Mouse (Mus musculus) heart, adult 18-20 months (tissue): ENCODE measurements at regions not wholly inside any gene's neighbourhood (a gene's known extent, or its start where the extent isn't known, plus 50 kb on each side); places are given as distances from the start of the nearest gene placed in this dataset.
A peak's percentile ranks its signal among the peaks of the same experiment; 100 is the strongest.

Experiments used
- DNase-seq, 2 experiments: peaks; one replicate each; pipeline ENCODE4 v3.0.0; 2021 to 2022; ENCODE audit warnings: mixed read lengths in 1 of 2

DNA sequence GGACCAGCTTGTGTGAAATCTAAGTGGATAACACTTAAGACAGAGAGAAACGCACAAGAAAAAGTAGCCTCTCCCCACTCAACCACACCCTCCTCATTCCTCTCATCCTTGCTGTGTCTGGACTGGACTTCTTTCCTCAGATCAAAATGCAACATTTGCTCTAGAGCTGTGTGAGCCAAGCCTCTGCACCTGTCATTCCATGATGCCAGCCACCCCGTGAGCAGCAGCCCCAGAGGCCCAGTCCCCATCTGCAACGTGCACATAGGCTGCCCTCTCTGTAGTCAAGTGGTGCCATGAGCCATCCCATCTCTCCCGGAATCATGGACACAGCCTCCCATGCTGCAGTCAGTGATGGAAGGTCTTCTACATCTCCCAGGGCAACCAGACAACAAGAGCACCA is 55.1 kb upstream of the Gpc1 start:
- no peak for DNase-seq

DNA sequence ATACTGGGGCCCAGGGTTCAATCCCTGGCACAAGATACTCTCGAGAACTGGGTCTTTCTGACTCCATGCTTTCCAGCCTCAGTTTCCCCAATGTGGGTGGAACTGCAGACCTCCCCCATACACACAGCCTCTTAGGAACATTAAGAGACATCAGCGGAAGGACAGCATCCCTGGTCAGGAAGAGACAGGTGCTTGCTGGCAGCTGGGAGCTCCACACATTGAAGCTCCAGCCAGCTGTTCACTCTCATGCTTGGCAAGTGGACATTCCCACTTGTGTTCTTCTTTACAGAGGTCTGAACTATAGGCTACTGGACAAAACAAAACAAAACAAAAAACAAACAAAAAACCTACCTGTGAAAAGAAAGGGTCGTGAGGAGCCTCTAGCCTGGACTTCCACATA is 55.5 kb upstream of the Gpc1 start:
- no peak for DNase-seq

DNA sequence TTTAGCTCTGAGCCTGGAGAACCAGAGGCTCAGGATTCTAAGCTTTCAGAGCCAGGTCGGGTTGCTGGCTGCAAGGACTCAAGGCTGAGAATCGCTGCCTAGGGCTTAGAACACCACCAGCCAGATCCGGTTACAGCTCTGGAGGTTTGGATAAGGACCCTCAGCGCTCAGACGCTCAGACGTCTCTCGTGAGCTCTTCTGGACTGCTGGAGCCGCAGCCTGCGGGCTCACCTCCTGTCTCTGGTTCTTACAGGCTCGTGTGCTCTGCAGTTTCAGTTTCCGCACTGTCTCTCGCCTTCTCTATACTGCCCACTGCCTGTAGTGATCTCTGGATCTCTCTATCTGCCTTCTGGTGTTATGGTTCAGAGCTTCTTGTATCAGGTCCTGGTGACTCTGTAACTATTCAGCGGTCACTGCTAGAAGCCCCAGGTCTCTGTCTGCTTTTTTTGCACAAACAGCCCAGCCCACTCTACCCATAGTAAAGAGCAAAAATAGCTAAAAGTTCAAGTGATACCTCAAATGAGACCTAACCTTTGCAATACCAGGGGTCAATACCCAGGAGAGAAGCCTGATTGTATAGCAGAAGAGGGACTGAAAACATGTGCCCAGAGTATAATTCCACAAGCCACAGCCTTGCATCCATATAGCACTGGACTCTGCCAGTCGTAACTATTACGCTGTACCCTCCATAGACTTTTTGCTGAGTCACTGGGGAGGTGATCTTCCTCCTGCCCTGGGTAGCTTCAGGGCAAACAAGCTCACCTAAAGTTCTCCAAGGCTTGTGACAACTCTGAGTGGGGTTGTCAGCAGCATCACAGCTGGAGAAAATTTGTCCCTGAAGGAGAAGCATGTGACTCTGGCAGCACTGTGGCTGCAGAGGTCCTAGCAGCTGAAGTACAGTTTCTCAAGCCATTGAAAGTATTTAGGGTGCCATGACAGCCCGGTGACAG is 56.4 kb upstream of the Gpc1 start:
- DNase-seq, result peak; percentile 55 to 66

DNA sequence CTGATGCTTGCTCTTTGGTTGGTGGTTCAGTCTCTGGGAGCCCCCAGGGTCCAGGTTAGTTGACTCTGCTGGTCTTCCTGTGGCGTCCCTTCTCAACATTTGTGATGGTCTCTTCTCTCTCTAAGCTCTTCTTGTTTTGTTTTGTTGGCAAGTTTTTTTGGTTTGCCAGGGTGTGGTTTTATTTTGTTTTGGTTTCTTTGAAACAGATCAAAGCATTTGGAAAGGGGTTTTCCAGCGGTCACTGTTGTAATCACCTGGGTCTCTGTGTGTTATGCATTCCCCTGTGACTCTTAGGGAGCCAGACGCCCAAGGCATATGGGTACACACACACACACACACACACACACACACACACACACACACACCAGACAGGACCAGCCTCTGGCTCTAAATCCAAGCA is 57.4 kb upstream of the Gpc1 start:
- DNase-seq, result peak in 1 of 2 experiments; percentile 16

DNA sequence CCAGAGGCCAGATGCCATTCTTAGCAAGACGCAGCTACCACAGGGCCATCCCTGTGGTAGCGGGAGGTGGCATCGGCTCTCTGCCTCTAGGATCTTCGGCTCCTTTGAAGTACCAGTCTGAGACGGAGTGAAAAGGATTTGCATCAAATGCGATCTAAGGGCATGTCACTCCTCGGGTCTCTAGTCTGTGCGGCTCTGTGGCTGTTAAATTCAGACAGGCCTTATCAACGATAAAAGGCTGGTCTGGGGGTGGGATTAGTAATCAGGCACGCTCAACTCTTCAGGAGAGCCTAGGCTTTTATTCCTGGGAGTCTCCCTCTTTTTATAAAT is 58.7 kb upstream of the Gpc1 start:
- no peak for DNase-seq

DNA sequence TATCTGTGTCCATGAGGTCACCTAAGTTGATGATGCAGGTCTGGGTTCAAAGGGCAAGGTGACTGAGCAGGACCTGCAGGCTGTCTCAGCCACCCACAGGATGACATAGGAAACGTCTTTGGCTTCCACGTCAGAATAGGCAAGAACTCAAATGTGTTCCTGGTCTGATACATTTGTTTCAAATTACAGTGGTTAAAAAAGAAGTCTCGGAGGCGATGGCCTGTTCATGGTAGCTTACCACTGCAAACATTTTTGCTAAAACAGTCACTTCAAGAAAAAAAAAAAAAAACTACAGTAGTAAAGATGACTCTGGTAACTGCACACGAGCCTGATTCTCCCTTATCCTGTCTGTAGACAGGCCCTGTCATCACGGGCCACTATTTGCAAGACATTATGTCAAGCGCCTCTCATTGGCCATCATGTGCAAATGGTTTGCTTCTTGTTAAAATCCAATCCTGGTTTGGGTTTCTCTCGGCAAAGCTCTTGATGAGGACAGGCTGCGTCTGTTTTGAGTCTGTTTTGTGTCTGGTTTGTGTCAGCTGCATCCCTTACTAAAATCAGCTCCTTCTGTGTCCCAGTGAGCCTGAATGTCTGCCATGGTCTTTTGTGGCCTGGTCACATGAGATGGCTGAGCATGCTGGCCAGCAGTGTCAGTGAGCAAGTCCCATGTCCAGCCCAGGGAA is 59.2 kb upstream of the Gpc1 start:
- DNase-seq, result peak; percentile 62 to 79

DNA sequence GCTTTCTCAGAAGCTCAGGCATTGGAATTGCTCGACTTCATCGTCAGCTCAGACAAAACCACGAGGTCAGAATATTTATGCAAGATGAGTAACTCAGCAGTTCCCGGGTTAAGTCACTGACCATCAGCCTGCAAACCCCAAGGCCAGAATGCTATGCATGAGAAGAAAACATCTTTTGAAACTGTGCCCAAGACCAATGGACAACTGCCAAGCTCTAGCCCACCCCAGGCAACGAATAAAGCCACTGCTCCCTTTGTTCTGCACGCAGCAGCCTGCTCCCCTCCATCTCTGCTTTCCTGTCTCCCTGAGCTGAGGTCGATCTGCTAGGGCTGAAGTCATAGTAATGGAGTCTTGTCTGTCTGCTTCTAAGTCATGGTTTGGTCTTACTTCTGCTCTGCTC is 61.7 kb upstream of the Gpc1 start:
- DNase-seq, result no peak

DNA sequence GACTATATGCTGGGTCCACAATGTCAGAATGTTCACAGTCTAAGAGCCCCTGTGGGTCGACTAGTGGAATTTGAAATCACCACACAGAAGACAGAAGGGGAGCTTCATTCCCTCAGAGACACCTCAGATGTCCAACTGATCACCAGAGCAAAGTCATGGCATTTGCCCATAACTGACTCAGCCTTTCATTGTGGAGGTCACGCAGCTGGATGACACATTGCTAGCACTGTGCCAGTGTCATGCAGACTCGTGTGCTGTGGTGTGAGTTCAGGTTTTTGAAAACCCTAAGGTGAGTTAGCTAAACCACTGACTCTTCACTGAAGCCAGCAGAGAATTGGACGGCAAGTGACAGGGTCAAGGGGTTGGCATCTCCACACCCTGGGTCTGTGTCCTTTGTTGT is 62.3 kb upstream of the Gpc1 start:
- no peak for DNase-seq

DNA sequence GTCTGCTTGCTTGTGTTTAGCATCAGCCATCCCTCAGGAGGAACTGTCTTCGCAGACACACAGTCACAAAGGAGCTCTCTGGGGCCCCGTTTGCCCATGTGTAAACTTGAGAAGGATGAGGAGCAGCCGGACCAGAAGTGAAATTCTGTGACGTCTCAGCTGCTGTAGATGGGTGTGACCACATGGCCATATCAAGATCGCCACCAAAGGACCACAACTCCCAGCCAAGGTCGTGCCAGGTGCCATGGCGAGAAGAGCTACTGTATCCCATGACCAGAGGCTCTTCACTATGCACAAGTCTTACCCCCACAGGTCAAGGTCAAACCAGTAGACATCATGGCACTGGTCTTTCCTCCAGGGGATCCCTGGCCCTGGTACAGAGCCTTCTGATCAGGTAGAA is 64.9 kb upstream of the Gpc1 start:
- DNase-seq, result no peak

DNA sequence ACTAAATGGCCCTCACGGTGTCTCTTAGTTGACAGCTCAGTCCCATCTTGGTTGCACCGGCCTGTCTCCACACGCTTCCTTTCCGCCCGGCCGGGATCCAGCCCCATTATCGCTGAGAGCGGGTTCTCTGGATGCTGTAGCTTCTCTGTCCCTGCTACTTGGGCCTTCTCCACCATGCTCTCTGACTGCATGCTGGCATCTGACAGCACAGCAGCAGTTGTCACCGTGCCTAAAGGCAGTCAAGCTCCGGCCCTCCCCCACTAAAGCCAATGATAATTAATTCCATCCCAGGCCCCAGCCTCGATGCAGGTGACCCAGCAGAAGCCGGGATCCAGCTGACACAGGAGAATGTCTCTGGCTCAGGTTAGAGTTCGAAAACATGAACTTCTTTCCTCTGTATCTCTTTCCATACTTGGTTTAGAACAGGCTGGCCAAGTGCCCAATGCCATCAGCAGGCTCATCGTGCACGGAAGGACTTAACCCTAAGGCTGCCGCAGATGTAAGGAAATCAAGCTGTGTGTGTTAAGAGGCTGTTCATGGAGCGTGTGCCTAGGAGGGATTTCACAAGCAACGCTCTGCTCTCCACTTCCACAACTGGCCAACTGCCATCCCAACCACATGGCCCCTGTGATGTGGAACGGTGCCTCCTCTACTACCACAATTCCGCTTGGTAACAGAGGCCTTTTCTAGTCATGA is 76.5 kb upstream of the Gpc1 start:
- DNase-seq, result peak in 1 of 2 experiments; percentile 23

DNA sequence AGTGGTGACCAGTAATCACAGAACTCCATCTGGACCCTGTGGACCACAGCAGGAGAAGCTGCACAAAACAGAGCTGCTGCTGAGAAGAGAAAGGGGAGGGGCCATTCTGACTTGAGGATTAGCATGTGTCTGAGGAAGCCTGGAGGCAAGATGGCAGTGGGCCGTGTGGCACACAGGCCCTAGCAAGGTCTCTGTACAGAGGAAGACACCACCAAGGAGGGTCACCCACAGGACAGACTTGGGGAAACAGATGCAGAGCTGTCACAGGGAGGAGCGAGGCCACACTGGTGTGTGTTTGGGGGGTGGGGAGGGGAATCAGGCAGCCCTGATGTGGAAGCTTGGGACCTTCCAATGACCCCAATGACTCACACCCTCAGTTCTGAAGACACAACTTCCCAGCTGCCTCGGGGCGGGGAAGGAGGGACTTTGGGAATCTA is 79.7 kb upstream of the Gpc1 start:
- DNase-seq, result no peak

DNA sequence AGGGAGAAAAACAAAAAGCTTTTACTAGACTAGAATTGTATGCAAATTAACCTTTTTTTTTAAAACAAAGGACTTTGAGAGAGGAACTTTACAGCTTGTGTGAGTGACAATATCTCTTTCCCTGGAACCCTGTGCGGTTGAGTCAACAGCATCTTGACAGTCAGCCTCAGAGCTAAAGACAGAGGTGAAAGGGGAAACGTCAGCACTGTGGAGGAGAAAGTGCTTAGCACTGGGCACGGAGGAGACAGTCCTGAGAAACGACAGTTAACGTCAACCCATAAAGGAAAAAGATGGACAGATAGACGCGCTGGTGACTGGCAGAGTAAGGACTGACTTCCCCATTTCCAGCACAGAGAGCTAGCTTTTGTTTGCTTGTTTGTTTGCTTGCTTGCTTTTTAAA is 82.0 kb upstream of the Gpc1 start:
- DNase-seq, result no peak

DNA sequence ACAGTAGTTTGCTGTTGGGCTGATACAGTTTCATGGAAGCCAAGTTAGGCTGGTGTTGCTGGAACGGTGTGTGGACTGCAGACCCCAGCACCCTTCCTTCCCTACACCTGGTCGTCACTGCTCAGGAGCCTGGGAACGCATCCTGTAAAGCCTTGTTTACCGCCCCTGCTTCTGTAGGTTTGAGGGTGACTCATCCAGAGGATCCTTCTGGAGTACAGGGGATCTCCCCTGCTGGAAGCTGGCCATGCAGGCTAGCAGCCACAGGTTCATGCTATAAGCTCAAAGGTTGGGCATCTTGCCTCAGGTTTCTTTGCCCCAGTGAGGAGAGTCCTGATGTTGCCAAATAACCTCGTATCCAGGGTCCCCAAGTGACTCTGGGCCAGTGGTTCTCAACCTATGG is 86.2 kb upstream of the Gpc1 start:
- DNase-seq, result no peak

DNA sequence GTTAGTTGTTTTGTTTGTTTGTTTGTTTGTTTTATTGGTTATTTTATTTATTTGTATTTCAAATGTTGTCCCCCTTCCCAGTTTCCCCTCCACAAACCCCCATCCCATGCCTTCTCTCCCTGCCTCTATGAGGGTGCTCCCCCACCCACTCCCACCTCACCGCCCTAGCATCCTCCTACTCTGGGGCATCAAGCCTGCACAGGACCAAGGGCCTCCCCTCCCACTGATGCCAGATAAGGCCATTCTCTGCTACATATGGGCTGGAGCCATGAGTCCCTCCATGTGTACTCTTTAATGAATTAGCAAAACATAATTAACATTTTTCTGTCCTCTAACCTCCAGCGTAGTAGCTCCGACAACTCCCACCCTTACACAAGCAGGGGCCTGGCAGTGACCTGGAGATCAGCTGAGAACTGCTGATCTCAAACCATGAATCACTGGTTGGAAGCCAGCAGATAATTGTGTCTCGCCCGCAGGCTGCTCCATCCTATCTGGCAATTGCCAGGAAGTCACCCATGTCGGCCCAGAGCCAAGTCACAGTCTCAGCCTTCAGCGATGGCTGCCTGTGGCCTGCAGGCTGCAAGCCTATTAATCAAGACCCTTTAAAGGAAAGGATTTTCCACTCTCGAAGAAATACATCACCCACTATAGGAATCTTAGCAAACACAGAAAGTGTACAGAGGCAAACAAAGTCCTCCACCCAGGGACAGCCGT is 86.8 kb upstream of the Gpc1 start:
- DNase-seq, result peak; percentile 81

DNA sequence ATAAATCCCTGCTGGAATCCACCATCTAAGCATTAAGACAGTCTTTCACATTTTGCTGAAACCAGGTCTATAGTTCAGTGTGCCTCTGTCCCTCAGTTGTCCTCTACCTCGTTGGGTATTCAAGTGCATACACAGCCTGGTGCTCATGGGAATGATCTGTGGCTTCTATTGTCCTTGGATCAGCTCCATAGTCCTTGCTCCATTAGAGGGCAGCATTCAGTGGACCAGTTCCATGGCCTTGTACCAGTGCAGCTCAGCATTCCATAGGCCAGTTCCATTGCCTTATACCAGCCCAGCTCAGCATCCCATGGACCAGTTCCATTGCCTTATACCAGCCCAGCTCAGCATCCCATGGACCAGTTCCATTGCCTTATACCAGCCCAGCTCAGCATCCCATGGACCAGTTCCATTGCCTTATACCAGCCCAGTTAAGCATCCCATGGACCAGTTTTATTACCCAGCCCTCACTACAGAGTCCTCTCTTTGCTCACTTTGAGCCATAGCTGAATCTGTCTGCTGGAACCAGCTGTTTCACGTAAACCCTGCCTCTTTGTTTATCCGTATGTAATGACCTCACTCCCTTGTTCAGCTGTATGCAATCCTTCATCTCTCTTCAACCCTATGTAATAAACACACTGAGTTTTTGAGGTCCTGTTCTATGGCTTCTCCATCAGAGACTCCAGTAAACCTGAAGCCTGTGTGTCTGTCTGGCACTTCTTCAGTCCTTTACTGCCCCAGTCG is 88.4 kb upstream of the Gpc1 start:
- DNase-seq, result peak; percentile 33 to 45

DNA sequence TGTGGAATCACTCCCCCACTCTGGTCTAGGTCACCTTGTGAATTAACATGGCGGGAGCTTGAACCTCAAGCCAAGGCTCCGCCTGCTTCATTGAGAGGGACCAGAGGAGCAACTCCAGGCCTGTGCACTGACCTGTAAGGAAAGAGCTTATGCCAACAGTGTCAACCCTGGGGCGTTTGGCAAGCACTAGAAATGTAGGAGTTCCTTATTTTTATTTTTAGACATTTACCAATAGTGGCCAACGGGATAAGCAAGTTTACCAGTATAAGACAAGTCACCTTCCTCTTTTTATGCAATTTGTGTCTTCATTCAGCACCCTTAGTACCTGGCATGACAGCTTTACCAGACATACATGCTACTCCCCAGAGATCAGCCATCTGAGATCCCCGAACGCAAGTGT is 89.1 kb upstream of the Gpc1 start:
- DNase-seq, result peak in 1 of 2 experiments; percentile 11

DNA sequence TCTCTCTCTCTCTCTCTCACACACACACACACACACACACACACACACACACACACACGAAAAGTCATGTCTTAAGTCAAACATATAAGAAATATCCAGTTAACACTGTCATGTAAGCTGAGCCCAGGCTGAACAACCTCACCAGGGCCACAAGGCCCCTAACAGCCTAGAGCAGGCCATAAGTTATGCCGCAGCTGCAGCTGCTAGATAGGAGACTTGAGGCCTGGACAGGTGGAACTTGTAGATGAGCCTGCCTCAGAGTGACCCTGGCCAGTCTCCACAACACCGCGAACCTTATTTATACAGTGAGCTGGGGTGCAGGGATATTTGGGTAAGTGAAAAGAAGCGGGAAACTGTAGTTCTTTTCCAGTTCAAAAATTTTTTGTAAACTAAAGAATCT is 90.4 kb upstream of the Gpc1 start:
- no peak for DNase-seq

DNA sequence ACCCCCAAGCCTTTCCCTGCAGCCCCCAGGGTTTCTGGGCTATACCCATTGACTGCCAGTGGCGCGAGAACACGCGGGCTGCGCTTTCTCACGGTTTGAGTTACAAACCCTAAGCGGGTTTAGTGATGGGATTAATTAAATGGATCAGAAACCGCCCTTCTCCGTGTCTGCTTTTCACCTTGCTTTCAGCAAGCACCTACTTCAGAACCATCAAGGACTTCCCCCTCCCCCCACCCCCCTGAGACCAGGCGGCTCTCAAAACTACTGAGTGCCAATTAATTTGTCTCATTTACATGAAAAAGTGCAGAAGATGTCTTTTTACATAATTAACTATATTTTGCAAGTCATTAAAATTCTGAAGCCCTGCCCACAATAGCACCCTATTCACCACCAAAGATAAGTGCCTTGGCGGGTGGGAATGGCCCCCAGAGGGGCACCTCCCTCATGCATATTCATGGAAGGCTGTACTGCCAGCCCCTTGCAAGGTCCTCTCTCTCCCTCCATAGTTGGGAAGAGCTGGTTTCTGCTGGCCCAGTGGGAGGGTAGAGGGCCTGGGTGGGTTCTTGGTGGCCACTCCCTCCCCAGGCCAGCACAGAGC is 89.1 kb upstream of the Otos start:
- DNase-seq, result no peak

DNA sequence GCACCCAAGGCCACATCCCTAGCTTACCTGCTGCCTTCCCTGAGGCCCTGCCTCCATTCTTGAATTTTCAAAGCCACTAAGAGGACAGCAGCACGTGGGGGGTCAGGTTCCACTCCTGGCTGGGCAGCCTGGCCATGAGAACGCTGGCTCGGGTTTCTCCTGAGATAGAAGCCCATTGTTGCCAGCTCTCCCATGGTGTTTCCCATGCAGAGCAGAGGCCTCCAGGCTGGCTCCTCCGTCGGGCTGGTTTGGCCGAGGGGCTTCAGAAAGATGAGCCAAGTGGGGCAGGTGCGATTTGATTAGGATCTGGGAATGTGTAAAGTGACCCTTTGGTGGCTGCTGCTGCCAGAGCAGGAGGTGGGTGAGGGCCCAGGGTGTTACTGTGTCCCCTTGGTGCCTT is 87.8 kb upstream of the Otos start:
- DNase-seq, result no peak

DNA sequence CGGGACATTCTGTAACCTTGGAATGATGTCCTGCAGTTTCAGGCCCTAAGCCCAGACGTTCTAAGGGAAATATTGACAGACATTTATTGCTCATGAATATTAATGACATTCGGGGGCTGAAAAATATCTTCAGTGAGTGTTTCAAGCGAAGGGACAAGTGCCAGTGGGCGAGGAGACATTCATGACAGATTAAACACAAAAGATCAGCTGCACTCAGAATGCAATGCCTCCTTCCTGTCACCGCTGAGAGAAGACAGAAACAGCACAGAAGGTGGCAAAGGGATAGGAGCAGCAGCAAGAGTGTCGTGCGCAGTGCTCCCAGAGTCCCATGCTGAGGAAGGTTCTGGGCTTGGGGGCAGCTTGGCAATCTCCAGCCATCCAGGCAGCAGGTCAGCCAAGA is 85.1 kb upstream of the Otos start:
- DNase-seq, result no peak
